Mouse (Mus musculus): Measurements from ENCODE around the gene Hist1h2ab. TPM values are rescaled to one million over a fixed set of nuclear protein-coding genes. Genes with fewer than 3 reads are reported as not detected.

Gene Hist1h2ab
- polyA plus RNA-seq, 1 experiment from 2014 or later: 20.4 TPM

Small RNA genes lying within 50 kb of the gene (microRNA-seq; reads per million reads assigned to microRNA genes)
- not detected for gene Gm44314
- gene Gm44484: not detected

Other genes starting within 250 kb of the Hist1h2ab start
- 5.4 and 5.7 TPM in 2 replicates for gene Hist1h4h, start 220.1 kb upstream of the Hist1h2ab start, polyA plus RNA-seq (2015; fragmentation: Nextera tagmentation; extraction: Ambion mirVana)
- 2.2 and 2.6 TPM in 2 replicates for gene Hist1h2af, start 217.2 kb upstream of the Hist1h2ab start, polyA plus RNA-seq (2015; fragmentation: Nextera tagmentation; extraction: Ambion mirVana)
- 1.6 and 3.1 TPM in 2 replicates for gene Hist1h3g, start 215.7 kb upstream of the Hist1h2ab start, polyA plus RNA-seq (2015; fragmentation: Nextera tagmentation; extraction: Ambion mirVana)
- 0.61 and 0.74 TPM in 2 replicates for gene Hist1h2bh, start 207.7 kb upstream of the Hist1h2ab start, polyA plus RNA-seq (2015; fragmentation: Nextera tagmentation; extraction: Ambion mirVana)
- 0.16 and 0.25 TPM in 2 replicates for gene Hist1h3f, start 207.1 kb upstream of the Hist1h2ab start, polyA plus RNA-seq (2015; fragmentation: Nextera tagmentation; extraction: Ambion mirVana)
- gene Hist1h4f, start 199.5 kb upstream of the Hist1h2ab start, polyA plus RNA-seq (2015; fragmentation: Nextera tagmentation; extraction: Ambion mirVana): 0.62 and 0.66 TPM in 2 replicates
- 0.18 and 0.23 TPM in 2 replicates for gene Hist1h1d, start 197.9 kb upstream of the Hist1h2ab start, polyA plus RNA-seq (2015; fragmentation: Nextera tagmentation; extraction: Ambion mirVana)
- gene Hist1h3e, start 188.8 kb upstream of the Hist1h2ab start, polyA plus RNA-seq (2015; fragmentation: Nextera tagmentation; extraction: Ambion mirVana): 1.7 and 2.4 TPM in 2 replicates
- 33.7 and 35.5 TPM in 2 replicates for gene Hist1h2ae, start 179.9 kb upstream of the Hist1h2ab start, polyA plus RNA-seq (2015; fragmentation: Nextera tagmentation; extraction: Ambion mirVana)
- 4.3 and 4.6 TPM in 2 replicates for gene Hist1h2bg, start 179.7 kb upstream of the Hist1h2ab start, polyA plus RNA-seq (2015; fragmentation: Nextera tagmentation; extraction: Ambion mirVana)
- 0.97 and 1.5 TPM in 2 replicates for gene Hist1h2bf, start 176.9 kb upstream of the Hist1h2ab start, polyA plus RNA-seq (2015; fragmentation: Nextera tagmentation; extraction: Ambion mirVana)
- 1.2 and 1.6 TPM in 2 replicates for gene Hist1h2ad, start 176.7 kb upstream of the Hist1h2ab start, polyA plus RNA-seq (2015; fragmentation: Nextera tagmentation; extraction: Ambion mirVana)
- 2.0 and 2.2 TPM in 2 replicates for gene Hist1h3d, start 175.4 kb upstream of the Hist1h2ab start, polyA plus RNA-seq (2015; fragmentation: Nextera tagmentation; extraction: Ambion mirVana)
- gene Hist1h4d, start 169.5 kb upstream of the Hist1h2ab start, polyA plus RNA-seq (2015; fragmentation: Nextera tagmentation; extraction: Ambion mirVana): 48.2 and 53.2 TPM in 2 replicates
- 1.7 and 1.9 TPM in 2 replicates for gene Hist1h2be, start 130.0 kb upstream of the Hist1h2ab start, polyA plus RNA-seq (2015; fragmentation: Nextera tagmentation; extraction: Ambion mirVana)
- gene Hist1h1e, start 128.6 kb upstream of the Hist1h2ab start, polyA plus RNA-seq (2015; fragmentation: Nextera tagmentation; extraction: Ambion mirVana): 9.6 and 10.8 TPM in 2 replicates
- 0.50 and 0.74 TPM in 2 replicates for gene Hist1h2ac, start 67.2 kb upstream of the Hist1h2ab start, polyA plus RNA-seq (2015; fragmentation: Nextera tagmentation; extraction: Ambion mirVana)
- gene Hist1h2bc, start 66.9 kb upstream of the Hist1h2ab start, polyA plus RNA-seq (2015; fragmentation: Nextera tagmentation; extraction: Ambion mirVana): 51.8 and 52.1 TPM in 2 replicates
- gene Hist1h1t, start 55.3 kb upstream of the Hist1h2ab start, polyA plus RNA-seq (2015; fragmentation: Nextera tagmentation; extraction: Ambion mirVana): 0.14 TPM in 1 of 2 replicates, not detected in the other
- 2.4 and 2.7 TPM in 2 replicates for gene Hist1h4c, start 52.7 kb upstream of the Hist1h2ab start, polyA plus RNA-seq (2015; fragmentation: Nextera tagmentation; extraction: Ambion mirVana)
- gene Hfe, start 40.3 kb upstream of the Hist1h2ab start, polyA plus RNA-seq (2015; fragmentation: Nextera tagmentation; extraction: Ambion mirVana): 10.3 and 13.6 TPM in 2 replicates
- 38.8 and 41.2 TPM in 2 replicates for gene Hist1h1c, start 12.3 kb upstream of the Hist1h2ab start, polyA plus RNA-seq (2015; fragmentation: Nextera tagmentation; extraction: Ambion mirVana)
- gene Hist1h3c, start 5.5 kb upstream of the Hist1h2ab start, polyA plus RNA-seq (2015; fragmentation: Nextera tagmentation; extraction: Ambion mirVana): 2.0 and 4.1 TPM in 2 replicates
- gene Hist1h2bb, start 4.4 kb upstream of the Hist1h2ab start, polyA plus RNA-seq (2015; fragmentation: Nextera tagmentation; extraction: Ambion mirVana): 1.2 and 1.9 TPM in 2 replicates
- 3.1 and 4.7 TPM in 2 replicates for gene Hist1h3b, start 1.1 kb downstream of the Hist1h2ab start, polyA plus RNA-seq (2015; fragmentation: Nextera tagmentation; extraction: Ambion mirVana)
- gene Hist1h4b, start 5.9 kb downstream of the Hist1h2ab start, polyA plus RNA-seq (2015; fragmentation: Nextera tagmentation; extraction: Ambion mirVana): 1.2 and 1.7 TPM in 2 replicates
- gene Hist1h4a, start 10.1 kb downstream of the Hist1h2ab start, polyA plus RNA-seq (2015; fragmentation: Nextera tagmentation; extraction: Ambion mirVana): not detected in 2 replicates
- gene Hist1h3a, start 11.3 kb downstream of the Hist1h2ab start, polyA plus RNA-seq (2015; fragmentation: Nextera tagmentation; extraction: Ambion mirVana): 1.5 and 2.4 TPM in 2 replicates
- 0.76 and 0.98 TPM in 2 replicates for gene Hist1h1a, start 12.5 kb downstream of the Hist1h2ab start, polyA plus RNA-seq (2015; fragmentation: Nextera tagmentation; extraction: Ambion mirVana)
- gene Trim38, start 18.8 kb downstream of the Hist1h2ab start, polyA plus RNA-seq (2015; fragmentation: Nextera tagmentation; extraction: Ambion mirVana): not detected in 2 replicates
- not detected in 2 replicates for gene Slc17a2, start 55.9 kb downstream of the Hist1h2ab start, polyA plus RNA-seq (2015; fragmentation: Nextera tagmentation; extraction: Ambion mirVana)
- gene Slc17a3, start 88.3 kb downstream of the Hist1h2ab start, polyA plus RNA-seq (2015; fragmentation: Nextera tagmentation; extraction: Ambion mirVana): 0.03 TPM in 1 of 2 replicates, not detected in the other
- gene Slc17a1, start 116.6 kb downstream of the Hist1h2ab start, polyA plus RNA-seq (2015; fragmentation: Nextera tagmentation; extraction: Ambion mirVana): not detected in 2 replicates
- not detected in 2 replicates for gene Slc17a4, start 163.9 kb downstream of the Hist1h2ab start, polyA plus RNA-seq (2015; fragmentation: Nextera tagmentation; extraction: Ambion mirVana)
- gene Hist1h2ba, start 183.0 kb downstream of the Hist1h2ab start, polyA plus RNA-seq (2015; fragmentation: Nextera tagmentation; extraction: Ambion mirVana): not detected in 2 replicates
- gene Hist1h2aa, start 183.3 kb downstream of the Hist1h2ab start, polyA plus RNA-seq (2015; fragmentation: Nextera tagmentation; extraction: Ambion mirVana): not detected in 2 replicates
- gene Scgn, start 240.1 kb downstream of the Hist1h2ab start, polyA plus RNA-seq (2015; fragmentation: Nextera tagmentation; extraction: Ambion mirVana): not detected in 2 replicates

Data from heart, embryonic 15.5 days (tissue).